Mouse (Mus musculus) hindbrain, embryonic 12.5 days (tissue): Measurements from ENCODE around the gene Atp8b4. TPM values are rescaled to one million over a fixed set of nuclear protein-coding genes. Genes with fewer than 3 reads are reported as not detected.

Source experiments
- ATAC-seq: fragments of 200-750 bp; cut with Nextera tagmentation; 2 replicates; pipeline ENCODE4 v1.8.0; 2017; ENCODE audit warnings: moderate TSS enrichment; ENCODE audit not compliant: low FRiP score
- H3K27ac ChIP-seq: fragments of 300-500 bp; sonication (generic); 2 replicates; pipeline ENCODE4 v1.5.1; 2016; ENCODE audit warnings: mild to moderate bottlenecking
- H3K27me3 ChIP-seq: fragments of 300-500 bp; sonication (generic); 2 replicates; pipeline ENCODE4 v1.6.1; 2016; ENCODE audit warnings: mild to moderate bottlenecking
- H3K36me3 ChIP-seq: fragments of 300-500 bp; sonication (generic); 2 replicates; pipeline ENCODE4 v1.6.1; 2016; ENCODE audit warnings: mild to moderate bottlenecking
- H3K4me1 ChIP-seq: fragments of 300-500 bp; sonication (generic); 2 replicates; pipeline ENCODE4 v1.6.1; 2016
- H3K4me2 ChIP-seq: fragments of 300-500 bp; sonication (generic); replicated peaks from 2 replicates; pipeline ENCODE4 v1.6.1; 2016; ENCODE audit warnings: mild to moderate bottlenecking
- H3K4me3 ChIP-seq: fragments of 300-500 bp; sonication (generic); 2 replicates; pipeline ENCODE4 v1.5.1; 2016; ENCODE audit warnings: mild to moderate bottlenecking
- H3K9ac ChIP-seq: fragments of 300-500 bp; sonication (generic); 2 replicates; pipeline ENCODE4 v1.6.1; 2016; ENCODE audit warnings: mild to moderate bottlenecking, moderate library complexity
- H3K9me3 ChIP-seq: fragments of 300-500 bp; sonication (generic); replicated peaks from 2 replicates; pipeline ENCODE4 v1.6.1; 2016; ENCODE audit warnings: mild to moderate bottlenecking
- WGBS: fragments of 180-500 bp; shearing (Covaris S2); methylation state at CpG from one replicate; pipeline ENCODE4 v1.1.7; 2016; 5-methylcytosine and 5-hydroxymethylcytosine counted together
- polyA plus RNA-seq: library from polyadenylated mRNA; unstranded; fragments of >200 nt; fragmentation: Nextera tagmentation; extraction: Ambion mirVana; gene quantifications from 2 replicates; pipeline ENCODE4 v1.2.1, GENCODE M21; 2016

Atp8b4 gene
- polyA plus RNA-seq, 1 experiment from 2014 or later, result 0.12 TPM

GRCm38 (mm10) chr2:126339516-126339915, 161.0 kb downstream of the Atp8b4 start:
- Histone ChIP-seq H3K27me3 (no peaks in the 10 kb centered on the region), H3K4me2 (no peak overlapping the region), H3K9ac (no peak overlapping the region), H3K36me3 (no peaks in the 10 kb centered on the region), H3K4me3 (no peak overlapping the region), H3K4me1 (no peaks in the 10 kb centered on the region), H3K27ac (no peak overlapping the region), H3K9me3 (no peaks in the 10 kb centered on the region)
- 75% methylated on average over 8 of the region's 8 CpGs for WGBS
- no peak for ATAC-seq

- Histone ChIP-seq H3K4me1 (no peaks in the 10 kb centered on the region), H3K27ac (no peak overlapping the region), H3K27me3 (no peaks in the 10 kb centered on the region), H3K9ac (no peak overlapping the region), H3K9me3 (no peaks in the 10 kb centered on the region), H3K4me2 (no peak overlapping the region), H3K4me3 (no peak overlapping the region), H3K36me3 (no peaks in the 10 kb centered on the region)
- no peak for ATAC-seq
- 73% methylated on average over 5 of the region's 5 CpGs for WGBS
Measured at GRCm38 (mm10) chr2:126337143-126337542, 163.3 kb downstream of the Atp8b4 start.

- WGBS, result 90% methylated on average over 3 of the region's 3 CpGs
- H3K4me3 ChIP-seq, result no peak overlapping the region
- H3K27ac ChIP-seq, result no peak overlapping the region
- H3K4me1 ChIP-seq, result no peaks in the 10 kb centered on the region
- H3K36me3 ChIP-seq, result no peaks in the 10 kb centered on the region
- no peak for ATAC-seq
- no peak overlapping the region for H3K4me2 ChIP-seq
- H3K9me3 ChIP-seq, result no peaks in the 10 kb centered on the region
- no peak overlapping the region for H3K9ac ChIP-seq
- H3K27me3 ChIP-seq, result no peaks in the 10 kb centered on the region
Measured at GRCm38 (mm10) chr2:126331794-126332193, 168.7 kb downstream of the Atp8b4 start.

DNA sequence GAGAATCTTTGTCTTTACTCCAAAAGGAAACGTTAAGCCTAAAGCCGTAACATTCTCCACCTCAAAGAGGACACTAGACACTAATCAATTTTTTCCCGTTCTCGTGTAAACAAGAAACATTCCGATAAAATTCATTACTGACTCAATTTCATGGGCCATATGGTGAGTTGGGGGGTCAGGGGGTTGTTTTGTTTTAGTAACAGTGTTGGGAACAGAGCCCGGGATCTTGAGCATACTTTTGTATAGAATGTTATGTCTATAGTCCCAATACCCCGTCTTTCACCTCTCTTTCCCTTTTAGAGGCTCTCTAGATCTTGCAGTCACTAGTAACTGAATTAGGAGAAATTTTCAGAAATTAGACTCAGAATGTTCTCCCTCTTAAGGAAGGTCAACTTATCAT, 177.3 kb downstream of the Atp8b4 start:
- H3K36me3 ChIP-seq, result no peaks in the 10 kb centered on the region
- H3K4me2 ChIP-seq, result no peak overlapping the region
- no peaks in the 10 kb centered on the region for H3K27me3 ChIP-seq
- H3K9me3 ChIP-seq, result no peaks in the 10 kb centered on the region
- no peak for ATAC-seq
- WGBS, result 85% methylated on average over 7 of the region's 7 CpGs
- no peaks in the 10 kb centered on the region for H3K4me1 ChIP-seq
- no peak overlapping the region for H3K9ac ChIP-seq
- no peak overlapping the region for H3K27ac ChIP-seq
- H3K4me3 ChIP-seq, result no peak overlapping the region

DNA sequence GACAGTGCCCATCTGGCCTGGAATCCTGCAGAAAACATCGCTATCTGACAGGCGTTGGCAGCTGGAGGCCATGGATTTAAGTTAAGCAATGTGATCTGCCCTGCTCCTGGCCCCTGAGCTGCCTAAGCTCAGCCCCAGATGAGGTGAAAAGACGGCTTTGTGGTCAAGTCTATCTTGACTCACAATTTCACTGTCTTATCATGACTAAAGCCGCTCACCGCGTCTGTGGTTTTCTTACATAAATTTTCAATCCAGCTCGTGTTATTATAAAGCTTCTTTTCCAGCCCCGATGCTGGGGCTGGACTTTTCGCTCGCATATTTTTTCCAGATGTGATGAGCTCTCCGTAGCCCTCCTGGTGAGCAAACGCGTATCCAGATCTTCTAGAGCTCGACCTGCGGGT, 177.8 kb downstream of the Atp8b4 start:
- Histone ChIP-seq H3K36me3 (no peaks in the 10 kb centered on the region), H3K27me3 (no peaks in the 10 kb centered on the region), H3K9ac (no peak overlapping the region), H3K9me3 (no peaks in the 10 kb centered on the region), H3K4me1 (no peaks in the 10 kb centered on the region), H3K4me3 (no peak overlapping the region), H3K27ac (no peak overlapping the region), H3K4me2 (no peak overlapping the region)
- ATAC-seq, result no peak
- WGBS, result 74% methylated on average over 15 of the region's 15 CpGs

GRCm38 (mm10) chr2:126318071-126318470, 182.4 kb downstream of the Atp8b4 start:
- H3K27me3 ChIP-seq, result no peaks in the 10 kb centered on the region
- H3K9me3 ChIP-seq, result no peaks in the 10 kb centered on the region
- H3K4me1 ChIP-seq, result no peaks in the 10 kb centered on the region
- ATAC-seq, result no peak
- no peak overlapping the region for H3K4me3 ChIP-seq
- no peak overlapping the region for H3K27ac ChIP-seq
- no peak overlapping the region for H3K4me2 ChIP-seq
- H3K9ac ChIP-seq, result no peak overlapping the region
- WGBS, result 86% methylated on average over 6 of the region's 6 CpGs
- no peaks in the 10 kb centered on the region for H3K36me3 ChIP-seq

DNA sequence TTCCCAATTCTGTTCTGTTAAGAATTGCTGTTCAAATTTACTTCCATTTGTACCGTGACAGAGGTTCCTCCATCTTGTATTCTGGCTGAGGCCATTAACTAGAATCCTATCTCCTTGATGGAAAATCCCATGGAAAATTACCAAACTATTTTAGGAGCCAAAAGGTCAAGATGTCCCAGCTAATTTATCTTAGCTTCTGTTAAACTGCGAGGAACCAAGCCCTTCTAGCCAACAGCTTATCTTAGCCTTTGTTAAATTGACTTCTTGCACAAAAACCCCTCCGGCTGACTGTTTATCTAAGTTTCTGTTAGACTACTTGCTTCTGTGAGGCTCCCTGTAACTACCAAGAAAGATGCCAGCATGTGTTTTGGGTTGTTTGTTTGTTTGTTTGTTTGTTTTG, 183.5 kb downstream of the Atp8b4 start:
- H3K4me2 ChIP-seq, result no peak overlapping the region
- no peak for ATAC-seq
- WGBS, result 86% methylated on average over 3 of the region's 3 CpGs
- no peak overlapping the region for H3K4me3 ChIP-seq
- no peaks in the 10 kb centered on the region for H3K4me1 ChIP-seq
- H3K27ac ChIP-seq, result no peak overlapping the region
- no peaks in the 10 kb centered on the region for H3K27me3 ChIP-seq
- no peaks in the 10 kb centered on the region for H3K36me3 ChIP-seq
- no peaks in the 10 kb centered on the region for H3K9me3 ChIP-seq
- H3K9ac ChIP-seq, result no peak overlapping the region

- no peak overlapping the region for H3K27ac ChIP-seq
- WGBS, result 88% methylated on average over 2 of the region's 2 CpGs
- ATAC-seq, result no peak
- no peaks in the 10 kb centered on the region for H3K36me3 ChIP-seq
- H3K9me3 ChIP-seq, result no peaks in the 10 kb centered on the region
- H3K27me3 ChIP-seq, result no peaks in the 10 kb centered on the region
- H3K9ac ChIP-seq, result no peak overlapping the region
- H3K4me1 ChIP-seq, result no peaks in the 10 kb centered on the region
- H3K4me2 ChIP-seq, result no peak overlapping the region
- no peak overlapping the region for H3K4me3 ChIP-seq
Measured at GRCm38 (mm10) chr2:126316346-126316745, 184.1 kb downstream of the Atp8b4 start.

DNA sequence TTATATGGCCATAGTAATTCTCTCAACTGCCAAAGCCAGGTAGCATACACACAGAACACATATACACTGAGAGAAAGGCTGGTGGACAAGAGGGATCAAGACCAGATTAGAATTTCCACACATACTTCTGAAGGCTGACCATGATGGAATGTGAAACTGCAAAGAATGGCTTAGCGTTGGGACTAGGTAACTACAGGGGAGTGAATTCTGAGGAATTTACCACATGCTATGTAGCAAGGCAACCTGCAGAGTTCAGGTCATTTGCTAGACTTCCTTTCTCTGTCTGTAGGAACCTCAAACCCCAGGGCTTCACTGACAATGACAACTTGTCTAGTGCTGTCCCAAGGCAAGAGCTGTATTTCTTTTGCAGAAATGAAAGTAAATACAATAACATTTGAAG, 189.4 kb downstream of the Atp8b4 start:
- Histone ChIP-seq H3K9ac (no peak overlapping the region), H3K9me3 (no peaks in the 10 kb centered on the region), H3K4me3 (no peak overlapping the region), H3K27me3 (no peaks in the 10 kb centered on the region), H3K4me2 (no peak overlapping the region), H3K4me1 (no peaks in the 10 kb centered on the region), H3K27ac (no peak overlapping the region), H3K36me3 (no peaks in the 10 kb centered on the region)
- ATAC-seq, result no peak
- 59% methylated on average over 1 of the region's 1 CpGs for WGBS

- Histone ChIP-seq H3K9ac (no peak overlapping the region), H3K9me3 (no peaks in the 10 kb centered on the region), H3K4me3 (no peak overlapping the region), H3K4me1 (no peaks in the 10 kb centered on the region), H3K36me3 (no peaks in the 10 kb centered on the region), H3K4me2 (no peak overlapping the region), H3K27ac (no peak overlapping the region), H3K27me3 (no peaks in the 10 kb centered on the region)
- no peak for ATAC-seq
- WGBS, result 72% methylated on average over 4 of the region's 4 CpGs
Measured at GRCm38 (mm10) chr2:126309994-126310393, 190.5 kb downstream of the Atp8b4 start.

DNA sequence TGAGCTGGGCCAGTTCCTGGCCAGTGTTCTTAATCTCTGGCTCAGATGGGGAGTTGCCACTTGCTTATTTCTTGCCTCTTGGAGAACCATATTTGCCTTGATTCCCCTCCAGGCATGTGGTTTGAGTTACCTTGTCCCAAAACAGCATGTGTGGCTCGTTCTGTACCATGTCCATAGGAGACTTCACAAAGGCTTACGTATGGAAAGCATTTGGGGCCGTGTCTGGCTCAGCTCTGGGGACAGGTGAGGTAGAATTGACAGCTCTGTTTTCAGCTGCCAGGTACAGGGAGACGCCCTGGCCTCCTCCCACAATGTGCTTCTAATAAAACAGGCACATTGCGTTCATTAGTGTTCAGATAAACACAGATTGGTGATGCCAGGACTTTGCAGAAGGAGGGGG, 195.9 kb downstream of the Atp8b4 start:
- Histone ChIP-seq H3K27ac (no peak overlapping the region), H3K36me3 (no peaks in the 10 kb centered on the region), H3K9me3 (no peaks in the 10 kb centered on the region), H3K27me3 (no peaks in the 10 kb centered on the region), H3K4me1 (no peaks in the 10 kb centered on the region), H3K4me3 (no peak overlapping the region), H3K4me2 (no peak overlapping the region), H3K9ac (no peak overlapping the region)
- ATAC-seq, result no peak
- WGBS, result 68% methylated on average over 5 of the region's 5 CpGs

DNA sequence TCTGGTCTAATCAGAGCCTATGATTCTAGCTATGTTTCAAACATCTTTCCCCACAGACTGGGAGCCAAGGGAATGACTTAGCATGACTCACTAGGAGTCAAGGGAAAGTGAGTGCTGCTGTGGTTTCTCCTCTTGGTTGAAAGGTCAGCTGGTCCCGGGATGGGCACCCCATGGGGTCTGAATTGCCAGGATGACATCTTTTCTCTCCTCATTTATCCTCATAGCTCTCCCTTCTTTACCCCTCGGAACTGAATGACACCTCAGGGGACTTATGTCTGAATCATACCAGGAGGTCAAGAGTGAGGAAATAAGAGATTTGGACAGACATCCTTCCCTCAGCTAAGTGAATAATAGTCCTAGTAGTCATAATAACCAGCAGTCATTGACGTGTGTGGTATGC, 197.2 kb downstream of the Atp8b4 start:
- Histone ChIP-seq H3K4me2 (no peak overlapping the region), H3K27me3 (no peaks in the 10 kb centered on the region), H3K9ac (no peak overlapping the region), H3K36me3 (no peaks in the 10 kb centered on the region), H3K9me3 (no peaks in the 10 kb centered on the region), H3K27ac (no peak overlapping the region), H3K4me3 (no peak overlapping the region), H3K4me1 (no peaks in the 10 kb centered on the region)
- no peak for ATAC-seq
- 40% methylated on average over 3 of the region's 3 CpGs for WGBS

- Histone ChIP-seq H3K27ac (no peak overlapping the region), H3K27me3 (no peaks in the 10 kb centered on the region), H3K4me2 (no peak overlapping the region), H3K36me3 (no peaks in the 10 kb centered on the region), H3K4me1 (no peaks in the 10 kb centered on the region), H3K4me3 (no peak overlapping the region), H3K9ac (no peak overlapping the region), H3K9me3 (no peaks in the 10 kb centered on the region)
- 48% methylated on average over 3 of the region's 3 CpGs for WGBS
- ATAC-seq, result no peak
Measured at GRCm38 (mm10) chr2:126302381-126302780, 198.1 kb downstream of the Atp8b4 start.

GRCm38 (mm10) chr2:126290702-126291101, 209.8 kb downstream of the Atp8b4 start:
- H3K36me3 ChIP-seq, result no peaks in the 10 kb centered on the region
- WGBS, result 87% methylated on average over 7 of the region's 7 CpGs
- no peak overlapping the region for H3K9ac ChIP-seq
- H3K4me2 ChIP-seq, result no peak overlapping the region
- H3K9me3 ChIP-seq, result no peaks in the 10 kb centered on the region
- no peak overlapping the region for H3K4me3 ChIP-seq
- no peak for ATAC-seq
- no peaks in the 10 kb centered on the region for H3K4me1 ChIP-seq
- H3K27ac ChIP-seq, result no peak overlapping the region
- H3K27me3 ChIP-seq, result no peaks in the 10 kb centered on the region
